Mouse (Mus musculus): ENCODE results near the gene Tmprss7. TPM values are rescaled to one million over a fixed set of nuclear protein-coding genes. Genes with fewer than 3 reads are reported as not detected.

Gene Tmprss7
- polyA plus RNA-seq, 1 experiment, result not detected

DNA sequence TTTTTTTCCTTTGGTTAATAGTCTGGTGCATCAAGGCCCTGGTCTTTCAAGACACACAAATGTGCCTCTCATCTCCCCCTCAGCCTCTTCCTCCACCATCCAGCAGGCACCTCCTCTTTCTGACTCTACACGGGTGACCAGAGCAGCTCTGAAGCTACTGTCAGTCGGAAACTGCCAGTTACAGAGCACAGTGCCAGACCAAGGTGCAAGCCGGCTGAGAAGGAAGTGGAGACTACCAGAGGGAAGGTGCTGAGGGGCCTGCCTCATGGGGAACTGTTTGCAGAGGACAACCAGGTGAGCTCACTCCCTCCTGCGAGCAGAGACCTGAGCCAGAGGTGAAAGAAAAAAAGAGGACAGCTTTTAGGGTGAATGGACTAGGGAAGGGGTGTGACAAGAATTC, 83.2 kb downstream of the Tmprss7 start, which contains the start of gene Gcsam:
Gcsam (plus strand) TSS at position 114 of the 400 bp plus-strand sequence.
- Histone ChIP-seq H3K27me3 (replicated peaks; ENCODE audit: control insufficient read depth, insufficient read depth, low read length) (no peaks in the 10 kb centered on the region), H3K36me3 (ENCODE audit: control insufficient read depth, insufficient read depth, low read length) (no peaks in the 10 kb centered on the region), H3K4me1 (ENCODE audit: control insufficient read depth, insufficient read depth, low read length) (peaks cover 2% of the 10 kb centered on the region; the same call in 1 of the 2 replicates), H3K4me3 (ENCODE audit: insufficient read depth, low read depth, low read length) (no peak within 1 kb of the TSS), H3K27ac (ENCODE audit: insufficient read depth, low read depth, low read length) (no peak within 1 kb of the TSS)
- DNase-seq, result no peak
- TF ChIP-seq POLR2A (IDR thresholded peaks at IDR 0.05; ENCODE audit: low read depth, low read length) (no peak), CTCF (conservative IDR thresholded peaks at IDR 0.05; ENCODE audit: insufficient read depth, insufficient read length, low read depth, low read length) (no peak)
- WGBS, result 71% methylated on average over 4 of the region's 4 CpGs

DNA sequence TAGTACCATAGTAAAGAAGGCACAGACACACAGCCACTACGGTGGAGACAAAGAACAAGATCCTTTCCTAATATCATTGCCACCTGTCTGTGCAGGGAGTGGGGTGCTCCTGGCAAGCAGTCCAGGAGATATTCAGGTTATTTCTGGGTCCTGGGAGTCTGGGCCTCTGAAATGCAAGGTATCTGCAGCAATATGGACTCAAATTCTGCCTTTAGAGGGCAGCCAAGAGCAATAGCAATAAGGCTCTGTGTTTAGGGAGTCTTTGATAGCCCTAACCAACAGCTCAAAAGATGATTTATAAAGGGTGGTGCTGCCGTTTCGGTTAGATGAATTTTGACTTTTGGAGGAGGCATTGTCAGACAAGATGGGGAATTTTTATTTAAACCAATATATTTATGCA, 84.2 kb downstream of the Tmprss7 start:
- H3K4me1 ChIP-seq (ENCODE audit: control insufficient read depth, insufficient read depth, low read length), result peaks cover 2% of the 10 kb centered on the region; the same call in 1 of the 2 replicates
- no peak overlapping the region for H3K4me3 ChIP-seq (ENCODE audit: insufficient read depth, low read depth, low read length)
- H3K36me3 ChIP-seq (ENCODE audit: control insufficient read depth, insufficient read depth, low read length), result no peaks in the 10 kb centered on the region
- DNase-seq, result peak; percentile 52
- WGBS, result 49% methylated on average over 3 of the region's 3 CpGs
- no peak overlapping the region for H3K27ac ChIP-seq (ENCODE audit: insufficient read depth, low read depth, low read length)
- no peaks in the 10 kb centered on the region for H3K27me3 ChIP-seq (replicated peaks; ENCODE audit: control insufficient read depth, insufficient read depth, low read length)
- TF ChIP-seq POLR2A (IDR thresholded peaks at IDR 0.05; ENCODE audit: low read depth, low read length) (no peak), CTCF (conservative IDR thresholded peaks at IDR 0.05; ENCODE audit: insufficient read depth, insufficient read length, low read depth, low read length) (peak; percentile 36)

- peak; percentile 59 for DNase-seq
- Histone ChIP-seq H3K27ac (ENCODE audit: insufficient read depth, low read depth, low read length) (peak overlapping the region; percentile 51; the same call in 1 of the 2 replicates), H3K27me3 (replicated peaks; ENCODE audit: control insufficient read depth, insufficient read depth, low read length) (no peaks in the 10 kb centered on the region), H3K36me3 (ENCODE audit: control insufficient read depth, insufficient read depth, low read length) (no peaks in the 10 kb centered on the region), H3K4me3 (ENCODE audit: insufficient read depth, low read depth, low read length) (no peak overlapping the region), H3K4me1 (ENCODE audit: control insufficient read depth, insufficient read depth, low read length) (peaks cover 2% of the 10 kb centered on the region; the same call in 1 of the 2 replicates)
- TF ChIP-seq POLR2A (IDR thresholded peaks at IDR 0.05; ENCODE audit: low read depth, low read length) (no peak), CTCF (conservative IDR thresholded peaks at IDR 0.05; ENCODE audit: insufficient read depth, insufficient read length, low read depth, low read length) (peak; percentile 35; the same call in 1 of the 2 replicates)
- WGBS, result 14% methylated on average over 4 of the region's 4 CpGs
Observed at GRCm38 (mm10) chr16:45608481-45608954, 84.9 kb downstream of the Tmprss7 start.

Other genes with a start within 250 kb of the Tmprss7 start
- 0.05 TPM in 1 of 2 replicates, not detected in the other for gene Gm609, start 200.7 kb downstream of the Tmprss7 start, polyA plus RNA-seq (2012; rRNA removed)
- not detected in 2 replicates for gene Gm17783, start 161.6 kb downstream of the Tmprss7 start, polyA plus RNA-seq (2012; rRNA removed)
- gene Slc9c1, start 158.3 kb downstream of the Tmprss7 start, polyA plus RNA-seq (2012; rRNA removed), result not detected in 2 replicates
- 0.11 and 0.44 TPM in 2 replicates for gene Gcsam, start 83.3 kb downstream of the Tmprss7 start, polyA plus RNA-seq (2012; rRNA removed)
- 0.05 and 0.07 TPM in 2 replicates for gene BC016579, start 39.6 kb downstream of the Tmprss7 start, polyA plus RNA-seq (2012; rRNA removed)
- gene Tagln3, start 30.9 kb upstream of the Tmprss7 start, polyA plus RNA-seq (2012; rRNA removed), result 0.77 and 1.3 TPM in 2 replicates
- 8.0 and 9.2 TPM in 2 replicates for gene Abhd10, start 49.3 kb upstream of the Tmprss7 start, polyA plus RNA-seq (2012; rRNA removed)

Measured in kidney, adult 2 months (tissue).